Comparison of ENCODE assay signal across 9 mouse cellular contexts in genomic region chr7:46099682-46100081, GRCm38 (mm10). TPM values are rescaled to one million over a fixed set of nuclear protein-coding genes. Genes with fewer than 3 reads are reported as not detected.
DNase-seq lines count a peak whose midpoint lies in the region; ATAC-seq and TF ChIP-seq lines count a peak whose summit lies in the region.
"Had no signal": no experiment of that assay in that cellular context is flagged by ENCODE, and none has a peak within 500 bp of the region (broad histone marks: within the 10 kb centered on the region; RNA-seq: fewer than 3 reads in every experiment).

No protein-coding gene starts in this region.

- no peak for TF ChIP-seq CTCF in heart, adult 2 months (IDR thresholded peaks at IDR 0.05)

- peak overlapping the region; percentile 40 for H3K4me3 ChIP-seq in heart, adult 2 months
- H3K4me3 ChIP-seq in heart, embryonic 15.5 days = peak overlapping the region; percentile 65
- peak overlapping the region; percentile 65 for H3K4me3 ChIP-seq in midbrain, embryonic 15.5 days

- 40% methylated on average over 13 of the region's 13 CpGs for WGBS in heart, adult 2 months
- WGBS in heart, embryonic 15.5 days = 59% methylated on average over 13 of the region's 13 CpGs
- WGBS in midbrain, embryonic 15.5 days = 84% methylated on average over 13 of the region's 13 CpGs

- H3K27me3 ChIP-seq in heart, adult 2 months (ENCODE audit: control insufficient read depth, insufficient read depth, low read length) = no peaks in the 10 kb centered on the region
- 0 out of 2 replicates have a peak, but pooled peaks cover 11% of the 10 kb centered on the region for H3K27me3 ChIP-seq in heart, embryonic 15.5 days
- peaks cover 12% of the 10 kb centered on the region for H3K27me3 ChIP-seq in midbrain, embryonic 15.5 days (replicated peaks)

- H3K9me3 ChIP-seq in heart, embryonic 15.5 days (replicated peaks) = no peaks in the 10 kb centered on the region
- no peaks in the 10 kb centered on the region for H3K9me3 ChIP-seq in midbrain, embryonic 15.5 days

- no peak for TF ChIP-seq EP300 in heart, adult 2 months (IDR thresholded peaks at IDR 0.05; ENCODE audit: insufficient read depth, low read depth, low read length)

- peak overlapping the region; percentile 85 for H3K9ac ChIP-seq in heart, adult 2 months (ENCODE audit: low read depth, low read length)
- H3K9ac ChIP-seq in heart, embryonic 15.5 days = peak overlapping the region; percentile 70
- H3K9ac ChIP-seq in midbrain, embryonic 15.5 days = no peak overlapping the region

- no peak for TF ChIP-seq POLR2A in heart, adult 2 months (IDR thresholded peaks at IDR 0.05; ENCODE audit: insufficient read depth, low read depth, low read length)

- intact Hi-C loops in heart, adult 2 months (cut with DNase I) = loop anchor here (5.0 kb wide), 2 partner anchors 33 to 508 kb away; no protein-coding TSS in a partner anchor
- intact Hi-C loops in left cerebral cortex, postnatal 14 days (cut with DNase I) = loop anchor here (2.0 to 5.0 kb wide), 4 partner anchors 81 to 508 kb away; partner anchors contain the start of genes Abcc8 and Myod1

- DNase-seq in heart, adult 2 months = peak in 1 of 2 experiments; percentile 49
- no peak for DNase-seq in heart, postnatal 4 days
- DNase-seq in cerebellum, postnatal 14 days = peak; percentile 43 to 49
- no peak for DNase-seq in adrenal gland, postnatal 14 days
- DNase-seq in embryo, embryonic 10.5 days (ENCODE audit: low spot score) = no peak
- no peak for DNase-seq in left cerebral cortex, postnatal 14 days (ENCODE audit: low spot score in 2 of 2)

- no peaks in the 10 kb centered on the region for H3K36me3 ChIP-seq in heart, adult 2 months (ENCODE audit: control insufficient read depth, insufficient read depth, low read length)
- H3K36me3 ChIP-seq in heart, embryonic 15.5 days = no peaks in the 10 kb centered on the region
- H3K36me3 ChIP-seq in midbrain, embryonic 15.5 days (replicated peaks) = no peaks in the 10 kb centered on the region

- peak overlapping the region; percentile 69 for H3K4me2 ChIP-seq in heart, embryonic 15.5 days
- peak overlapping the region; percentile 80 for H3K4me2 ChIP-seq in midbrain, embryonic 15.5 days

- H3K79me2 ChIP-seq in heart, adult 2 months (replicated peaks; ENCODE audit: control insufficient read depth, insufficient read depth, low read length) = no peaks in the 10 kb centered on the region

- H3K27ac ChIP-seq in heart, adult 2 months = peak overlapping the region; percentile 93
- peak overlapping the region; percentile 98 for H3K27ac ChIP-seq in heart, embryonic 15.5 days
- H3K27ac ChIP-seq in midbrain, embryonic 15.5 days = no peak overlapping the region

- peaks cover 5% of the 10 kb centered on the region; the same call in 1 of the 2 replicates for H3K4me1 ChIP-seq in heart, adult 2 months (ENCODE audit: control insufficient read depth, insufficient read depth, low read length)
- peaks cover 42% of the 10 kb centered on the region for H3K4me1 ChIP-seq in heart, embryonic 15.5 days (replicated peaks)
- peaks cover 21% of the 10 kb centered on the region; the same call in 1 of the 2 replicates for H3K4me1 ChIP-seq in midbrain, embryonic 15.5 days

- ATAC-seq in heart, embryonic 15.5 days (replicated peaks; ENCODE audit: insufficient number of reproducible peaks, insufficient read depth, low FRiP score, low read depth) = no peak
- 0 out of 2 replicates have a peak, but pooled peaks have one; percentile 31 for ATAC-seq in midbrain, embryonic 15.5 days (replicated peaks)
- ATAC-seq: CD4-positive, CD25-positive, alpha-beta regulatory T cell, adult 4 months had no signal

RNA-seq across cellular contexts. Expression of gene Kcnj11, which starts 0.9 kb away (rescaled TPM):
- 100 to 1,000 TPM; 111 to 123 TPM for total RNA-seq in heart, adult 2 months (2021)
- 110 and 182 TPM in 2 replicates for polyA plus RNA-seq in heart, adult 2 months (2012; rRNA removed)
- 10 to 100 TPM; 55.6 to 61.3 TPM for total RNA-seq in heart, postnatal 4 days (2021)
- polyA plus RNA-seq in heart, embryonic 15.5 days (2015; fragmentation: Nextera tagmentation; extraction: Ambion mirVana) = 8.5 and 8.8 TPM in 2 replicates
- polyA plus RNA-seq in midbrain, embryonic 15.5 days (2015; fragmentation: Nextera tagmentation; extraction: Ambion mirVana) = 2.3 and 2.4 TPM in 2 replicates
- total RNA-seq in adrenal gland, postnatal 14 days (2021) = 1.0 and 1.3 TPM in 2 replicates
- total RNA-seq in left cerebral cortex, postnatal 14 days (2021) = 10 to 100 TPM; 29.2 to 30.5 TPM
- polyA plus RNA-seq: CD4-positive, CD25-positive, alpha-beta regulatory T cell, adult 4 months had no signal

Comparison
In these comparisons a context has a peak if more than half of its experiments do, and no peak if none do; other contexts are left out.
1. DNase-seq: peak in cerebellum, postnatal 14 days (2 of 2); none in heart, postnatal 4 days (single experiment), adrenal gland, postnatal 14 days (single experiment), embryo, embryonic 10.5 days (single experiment) and left cerebral cortex, postnatal 14 days (0 of 2).
2. RNA of gene Kcnj11, which starts 0.9 kb away (total RNA-seq): 111 to 123 TPM in heart, adult 2 months, 55.6 to 61.3 TPM in heart, postnatal 4 days and 29.2 to 30.5 TPM in left cerebral cortex, postnatal 14 days; 1.0 to 1.3 TPM in adrenal gland, postnatal 14 days; every median in the first group is over 10 times any median in the second.
3. Peak in every context shown above with its lines, with median percentiles within 50 percentile points of each other: H3K4me3 ChIP-seq.